Mouse (Mus musculus) cortical plate, adult 2 months (tissue): ENCODE measurements around the gene Eppin.

Source experiments
- CTCF ChIP-seq: fragments of 200-500 bp; IDR thresholded peaks from 2 replicates; pipeline ENCODE4 v1.5.1; 2011; ENCODE audit warnings: mild to moderate bottlenecking, control low read depth, low read length; ENCODE audit not compliant: insufficient read depth; ENCODE audit errors: extremely low read depth
- POLR2A ChIP-seq: fragments of 200-500 bp; IDR thresholded peaks from 2 replicates; pipeline ENCODE4 v1.6.1; 2011; ENCODE audit warnings: mild to moderate bottlenecking, low read length, control low read depth; ENCODE audit not compliant: insufficient read depth; ENCODE audit errors: extremely low read depth

DNA sequence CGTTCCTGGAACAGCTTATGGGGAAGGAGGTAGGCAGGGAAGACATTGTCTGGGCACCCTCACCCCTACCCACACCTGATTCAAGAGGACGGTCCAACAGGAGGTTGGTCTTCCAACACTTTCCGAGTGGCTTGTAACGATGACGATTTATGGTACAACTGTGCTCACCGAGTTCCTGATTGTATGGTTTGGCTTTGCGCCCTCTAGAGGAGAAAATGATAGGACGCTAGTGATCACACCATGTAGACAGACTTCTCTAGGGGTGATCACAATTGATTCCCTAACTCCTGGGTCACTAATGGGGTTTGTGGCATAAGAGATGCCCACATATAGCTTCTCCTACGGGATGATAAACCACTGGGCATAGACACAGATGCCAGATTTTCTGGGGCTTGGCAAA is 41.9 kb upstream of the Eppin start:
- TF ChIP-seq CTCF (no peak), POLR2A (no peak)
